Mouse (Mus musculus): ENCODE data around the gene Rrp7a. TPM values are rescaled to one million over a fixed set of nuclear protein-coding genes. Genes with fewer than 3 reads are reported as not detected.

Gene Rrp7a
- 10 to 100 TPM; 39.0 to 40.6 TPM for total RNA-seq (2023)

GRCm38 (mm10) chr15:83122566-83123145 is at the start of gene Rrp7a:
Gene Rrp7a, minus strand, starts transcription at chr15:83122801.

GRCm38 (mm10) chr15:83149196-83150072 is 26.8 kb upstream of the Rrp7a start, which contains the start of gene Poldip3:
Gene Poldip3, minus strand, starts transcription at chr15:83149384.

GRCm38 (mm10) chr15:83089429-83089605 is 33.3 kb downstream of the Rrp7a start, which contains the start of gene Serhl:
Gene Serhl, plus strand, starts transcription at chr15:83089506.

Other genes with a start within 250 kb of the Rrp7a start
- 10 to 100 TPM; 79.2 to 97.6 TPM for gene Tcf20, start 134.9 kb downstream of the Rrp7a start, total RNA-seq (2023)
- 100 to 1,000 TPM; 400 to 437 TPM for gene Nfam1, start 89.5 kb downstream of the Rrp7a start, total RNA-seq (2023)
- gene Serhl, start 33.3 kb downstream of the Rrp7a start, total RNA-seq (2023), result 10 to 100 TPM; 14.2 to 23.6 TPM
- 100 to 1,000 TPM; 115 to 126 TPM for gene Poldip3, start 26.6 kb upstream of the Rrp7a start, total RNA-seq (2023)
- gene Cyb5r3, start 49.8 kb upstream of the Rrp7a start, total RNA-seq (2023), result 10 to 100 TPM; 40.3 to 43.4 TPM
- gene A4galt, start 129.0 kb upstream of the Rrp7a start, total RNA-seq (2023), result under 1 TPM in 1 of 2 experiments, not detected in 1; 0.18 TPM
- 10 to 100 TPM; 10.0 to 11.8 TPM for gene Arfgap3, start 227.4 kb upstream of the Rrp7a start, total RNA-seq (2023)